Mouse (Mus musculus) heart, embryonic 11.5 days (tissue): ENCODE measurements around the gene Sulf2. TPM values are rescaled to one million over a fixed set of nuclear protein-coding genes. Genes with fewer than 3 reads are reported as not detected.
A peak's percentile ranks its signal among the peaks of the same experiment; 100 is the strongest.

Experiments
- ATAC-seq: fragments of 200-750 bp; cut with Nextera tagmentation; replicated peaks from 2 replicates; pipeline ENCODE4 v1.8.0; 2017; ENCODE audit warnings: moderate library complexity; ENCODE audit not compliant: insufficient number of reproducible peaks, low FRiP score, low TSS enrichment
- H3K27ac ChIP-seq: fragments of 300-500 bp; sonication (generic); 2 replicates; pipeline ENCODE4 v1.5.1; 2014; ENCODE audit warnings: mild to moderate bottlenecking, low read depth, low read length
- H3K27me3 ChIP-seq: fragments of 300-500 bp; sonication (generic); 2 replicates; pipeline ENCODE4 v1.6.1; 2014; ENCODE audit warnings: mild to moderate bottlenecking, low read length, mixed read lengths; ENCODE audit not compliant: control insufficient read depth, insufficient read depth
- H3K36me3 ChIP-seq: fragments of 300-500 bp; sonication (generic); 2 replicates; pipeline ENCODE4 v1.6.1; 2014; ENCODE audit warnings: mild to moderate bottlenecking, low read length, moderate library complexity, mixed read lengths; ENCODE audit not compliant: control insufficient read depth, insufficient read depth
- H3K4me1 ChIP-seq: fragments of 300-500 bp; sonication (generic); 2 replicates; pipeline ENCODE4 v1.6.1; 2014; ENCODE audit warnings: low read length; ENCODE audit not compliant: control insufficient read depth, insufficient read depth
- H3K4me2 ChIP-seq: fragments of 300-500 bp; sonication (generic); 2 replicates; pipeline ENCODE4 v1.6.1; 2014; ENCODE audit warnings: mild to moderate bottlenecking, moderate library complexity
- H3K4me3 ChIP-seq: fragments of 300-500 bp; sonication (generic); 2 replicates; pipeline ENCODE4 v1.5.1; 2014; ENCODE audit warnings: low read depth, low read length
- H3K9ac ChIP-seq: fragments of 300-500 bp; sonication (generic); 2 replicates; pipeline ENCODE4 v1.6.1; 2014; ENCODE audit warnings: mild to moderate bottlenecking, low read depth, low read length, moderate library complexity
- H3K9me3 ChIP-seq: fragments of 300-500 bp; sonication (generic); replicated peaks from 2 replicates; pipeline ENCODE4 v1.6.1; 2016; ENCODE audit warnings: low read length; ENCODE audit not compliant: control insufficient read depth
- WGBS: fragments of 180-500 bp; shearing (Covaris S2); extraction: QIAGEN DNeasy Blood & Tissue Kit; methylation state at CpG from one replicate; pipeline ENCODE4 v1.1.7; 2014; ENCODE audit not compliant: insufficient replicate concordance; 5-methylcytosine and 5-hydroxymethylcytosine counted together
- polyA plus RNA-seq: library from polyadenylated mRNA; unstranded; fragments of >200 nt; fragmentation: Nextera tagmentation; extraction: Ambion mirVana; gene quantifications from 2 replicates; pipeline ENCODE4 v1.2.1, GENCODE M21; 2014

Sulf2 gene
- polyA plus RNA-seq, 1 experiment from 2014 or later = 111 TPM

- 89% methylated on average over 15 of the region's 15 CpGs for WGBS
- H3K4me1 ChIP-seq = peaks cover 33% of the 10 kb centered on the region
- no peak overlapping the region for H3K4me3 ChIP-seq
- H3K36me3 ChIP-seq = no peaks in the 10 kb centered on the region
- ATAC-seq = no peak
- no peaks in the 10 kb centered on the region for H3K9me3 ChIP-seq
- H3K9ac ChIP-seq = no peak overlapping the region
- no peak overlapping the region for H3K4me2 ChIP-seq
- no peaks in the 10 kb centered on the region for H3K27me3 ChIP-seq
- H3K27ac ChIP-seq = no peak overlapping the region
Measured at GRCm38 (mm10) chr2:166182009-166182685, 26.7 kb upstream of the Sulf2 start.

- Histone ChIP-seq H3K4me3 (no peak overlapping the region), H3K9me3 (no peaks in the 10 kb centered on the region), H3K36me3 (no peaks in the 10 kb centered on the region), H3K27ac (peak overlapping the region; percentile 80), H3K4me1 (peaks cover 28% of the 10 kb centered on the region), H3K9ac (peak overlapping the region; percentile 29; the same call in 1 of the 2 replicates), H3K27me3 (no peaks in the 10 kb centered on the region), H3K4me2 (no peak overlapping the region)
- ATAC-seq = no peak
- 37% methylated on average over 11 of the region's 11 CpGs for WGBS
Measured at GRCm38 (mm10) chr2:166180744-166181508, 25.5 kb upstream of the Sulf2 start.

DNA sequence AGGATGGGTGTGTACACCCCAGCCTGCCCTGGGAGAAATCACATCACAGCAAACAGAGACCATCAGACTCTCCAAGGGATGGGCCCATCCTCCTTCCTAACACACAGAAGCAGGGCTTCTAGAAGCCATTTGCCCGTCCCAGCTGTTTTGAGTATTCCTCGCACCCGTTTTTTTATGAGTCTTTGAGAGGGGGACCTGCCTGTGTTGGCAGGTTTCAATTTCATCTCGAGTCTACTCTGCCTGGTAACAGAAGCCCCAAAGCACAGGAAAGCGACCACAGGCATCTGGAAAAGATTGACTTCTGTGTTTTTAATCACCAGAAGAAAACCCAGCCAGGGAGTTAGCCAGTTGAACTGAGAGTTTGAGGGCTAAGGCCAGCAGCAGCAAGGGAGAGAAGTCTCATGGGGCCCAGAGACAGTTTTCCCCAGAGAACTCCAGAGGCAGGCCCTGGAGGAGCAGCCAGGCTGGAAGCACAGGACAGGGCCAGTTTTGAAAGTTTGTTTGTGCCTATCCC is 24.7 kb upstream of the Sulf2 start:
- no peaks in the 10 kb centered on the region for H3K9me3 ChIP-seq
- no peaks in the 10 kb centered on the region for H3K36me3 ChIP-seq
- no peaks in the 10 kb centered on the region for H3K27me3 ChIP-seq
- peaks cover 35% of the 10 kb centered on the region for H3K4me1 ChIP-seq
- H3K27ac ChIP-seq = peak overlapping the region; percentile 80
- WGBS = 49% methylated on average over 5 of the region's 5 CpGs
- H3K4me2 ChIP-seq = no peak overlapping the region
- no peak for ATAC-seq
- peak overlapping the region; percentile 29; the same call in 1 of the 2 replicates for H3K9ac ChIP-seq
- no peak overlapping the region for H3K4me3 ChIP-seq

DNA sequence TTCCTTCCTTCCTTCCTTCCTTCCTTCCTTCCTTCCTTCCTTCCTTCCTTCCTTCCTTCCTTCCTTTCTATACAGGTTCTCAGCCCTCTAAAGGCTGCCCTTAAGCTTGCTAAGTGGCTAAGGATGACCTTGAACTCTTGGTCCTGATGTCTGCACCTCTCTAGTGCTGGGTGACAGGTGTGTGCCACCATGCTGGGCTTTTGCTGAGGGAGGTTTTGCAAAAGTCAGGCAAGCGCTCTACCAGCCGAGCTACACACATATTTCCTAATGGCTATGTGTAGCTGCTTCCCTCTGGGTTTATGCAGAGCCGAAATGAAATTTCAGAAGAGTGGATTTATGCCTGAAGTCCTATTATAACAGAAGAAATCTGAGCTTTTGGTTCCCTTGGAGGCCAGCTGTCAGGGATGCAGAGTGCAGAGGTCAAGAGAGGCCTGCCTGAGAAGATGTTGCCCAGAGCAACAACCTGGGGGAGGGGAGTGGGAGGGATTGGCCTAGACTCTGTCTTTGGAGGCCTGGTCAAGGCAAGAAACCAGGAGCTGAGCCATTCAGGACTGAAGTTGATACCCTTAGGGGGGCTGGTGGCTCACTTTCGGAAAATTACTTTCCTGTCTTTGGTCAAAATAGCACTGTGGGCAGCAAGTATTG is 24.1 kb upstream of the Sulf2 start:
- H3K9me3 ChIP-seq = no peaks in the 10 kb centered on the region
- no peak overlapping the region for H3K4me2 ChIP-seq

DNA sequence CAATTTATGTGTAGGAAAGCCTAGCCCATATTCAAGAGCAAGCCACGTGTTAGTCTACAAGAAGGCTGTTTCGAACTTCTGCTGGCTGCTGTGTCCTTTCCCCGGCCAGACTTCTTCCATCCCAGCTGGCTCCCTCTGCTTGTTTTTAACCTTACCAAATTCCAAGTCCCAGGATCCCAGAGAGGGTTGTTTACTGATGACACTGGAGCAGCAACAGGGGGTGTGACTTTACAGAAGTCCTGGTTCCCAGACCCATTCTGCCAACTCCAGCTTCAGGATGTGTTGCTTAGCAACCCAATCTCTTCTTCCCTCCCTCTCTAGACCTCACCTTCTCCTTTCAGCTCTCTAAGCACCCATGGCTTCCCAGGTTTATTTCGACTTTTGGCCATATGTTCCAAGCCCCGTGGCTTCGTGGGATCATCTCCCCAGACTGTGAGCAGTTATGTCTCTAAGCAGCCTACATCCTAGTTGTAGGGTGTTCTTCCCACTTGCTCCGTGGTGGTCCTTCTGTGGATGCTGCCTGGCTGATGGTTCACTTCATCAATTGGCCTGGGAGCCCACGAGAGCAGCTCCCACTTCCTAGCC is 20.2 kb upstream of the Sulf2 start:
- ATAC-seq = no peak
- 45% methylated on average over 8 of the region's 8 CpGs for WGBS
- no peaks in the 10 kb centered on the region for H3K36me3 ChIP-seq
- H3K4me2 ChIP-seq = no peak overlapping the region
- no peak overlapping the region for H3K4me3 ChIP-seq
- no peak overlapping the region for H3K9ac ChIP-seq
- H3K9me3 ChIP-seq = no peaks in the 10 kb centered on the region
- 0 out of 2 replicates have a peak, but pooled peaks cover 2% of the 10 kb centered on the region for H3K27me3 ChIP-seq
- H3K27ac ChIP-seq = no peak overlapping the region
- H3K4me1 ChIP-seq = peaks cover 40% of the 10 kb centered on the region

More for the DNA sequence above, 24.1 kb upstream of the Sulf2 start:
- Histone ChIP-seq H3K27ac (no peak overlapping the region), H3K4me1 (peaks cover 41% of the 10 kb centered on the region), H3K9ac (0 out of 2 replicates have a peak overlapping the region, but pooled peaks have one; percentile 23), H3K4me3 (no peak overlapping the region), H3K27me3 (no peaks in the 10 kb centered on the region), H3K36me3 (no peaks in the 10 kb centered on the region)
- no peak for ATAC-seq
- WGBS = 61% methylated on average over 4 of the region's 4 CpGs

DNA sequence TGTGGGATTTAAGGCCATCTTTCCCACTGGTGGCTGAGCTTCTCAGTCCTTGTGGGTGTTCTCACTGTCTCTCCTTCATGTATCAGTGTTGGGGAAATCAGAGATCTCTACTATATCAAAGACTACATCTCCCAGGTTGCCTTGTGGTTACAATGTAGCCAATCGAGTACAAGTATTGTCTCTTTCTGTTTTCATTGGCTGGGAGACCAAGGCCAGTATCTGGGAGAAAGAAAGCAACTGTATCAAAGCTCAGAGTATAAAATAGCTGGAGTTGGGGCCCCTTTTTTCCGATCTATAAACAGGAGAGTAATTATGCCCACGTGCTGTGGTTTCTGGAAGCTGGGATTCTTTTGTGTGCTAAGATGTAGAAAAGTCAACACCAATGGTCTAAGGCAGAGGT is 19.7 kb upstream of the Sulf2 start:
- Histone ChIP-seq H3K4me1 (peaks cover 35% of the 10 kb centered on the region), H3K36me3 (no peaks in the 10 kb centered on the region), H3K4me2 (no peak overlapping the region), H3K9me3 (no peaks in the 10 kb centered on the region), H3K9ac (no peak overlapping the region), H3K27me3 (0 out of 2 replicates have a peak, but pooled peaks cover 2% of the 10 kb centered on the region), H3K4me3 (no peak overlapping the region), H3K27ac (no peak overlapping the region)
- no peak for ATAC-seq
- WGBS = 18% methylated on average over 3 of the region's 3 CpGs

DNA sequence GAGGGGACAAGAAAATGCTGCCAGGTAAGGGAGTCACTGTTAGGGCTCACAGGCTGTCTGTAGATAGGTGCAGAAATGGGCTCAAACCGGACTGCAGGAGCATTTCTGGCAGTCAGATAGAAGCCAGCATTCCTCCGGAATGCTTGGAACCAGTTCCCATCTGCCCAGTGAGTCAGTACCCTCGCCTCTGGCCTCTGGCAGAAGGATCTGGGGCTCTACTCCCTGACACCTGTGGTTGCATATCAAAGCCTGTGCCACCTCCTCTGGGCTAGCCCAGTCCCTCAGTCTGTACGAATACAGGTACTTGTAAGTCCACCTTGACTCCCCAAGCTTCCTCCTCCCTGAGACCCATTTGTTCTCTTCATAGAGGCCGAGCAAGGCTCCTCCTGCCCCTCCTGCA is 17.7 kb upstream of the Sulf2 start:
- ATAC-seq = no peak
- H3K9me3 ChIP-seq = no peaks in the 10 kb centered on the region
- no peaks in the 10 kb centered on the region for H3K36me3 ChIP-seq
- no peak overlapping the region for H3K4me2 ChIP-seq
- 67% methylated on average over 5 of the region's 5 CpGs for WGBS
- no peak overlapping the region for H3K4me3 ChIP-seq
- H3K9ac ChIP-seq = no peak overlapping the region
- H3K27me3 ChIP-seq = 0 out of 2 replicates have a peak, but pooled peaks cover 2% of the 10 kb centered on the region
- H3K27ac ChIP-seq = no peak overlapping the region
- peaks cover 25% of the 10 kb centered on the region for H3K4me1 ChIP-seq

GRCm38 (mm10) chr2:166170173-166170572 is 14.7 kb upstream of the Sulf2 start:
- Histone ChIP-seq H3K27ac (no peak overlapping the region), H3K9me3 (no peaks in the 10 kb centered on the region), H3K4me2 (no peak overlapping the region), H3K9ac (no peak overlapping the region), H3K36me3 (no peaks in the 10 kb centered on the region), H3K27me3 (0 out of 2 replicates have a peak, but pooled peaks cover 2% of the 10 kb centered on the region), H3K4me3 (no peak overlapping the region), H3K4me1 (peaks cover 13% of the 10 kb centered on the region; the same call in 1 of the 2 replicates)
- ATAC-seq = no peak
- WGBS = 43% methylated on average over 7 of the region's 7 CpGs
